Mouse (Mus musculus): ENCODE measurements around the gene Zfp773. TPM values are rescaled to one million over a fixed set of nuclear protein-coding genes. Genes with fewer than 3 reads are reported as not detected.

Gene Zfp773
- polyA plus RNA-seq, 1 experiment = 0.10 TPM

DNA sequence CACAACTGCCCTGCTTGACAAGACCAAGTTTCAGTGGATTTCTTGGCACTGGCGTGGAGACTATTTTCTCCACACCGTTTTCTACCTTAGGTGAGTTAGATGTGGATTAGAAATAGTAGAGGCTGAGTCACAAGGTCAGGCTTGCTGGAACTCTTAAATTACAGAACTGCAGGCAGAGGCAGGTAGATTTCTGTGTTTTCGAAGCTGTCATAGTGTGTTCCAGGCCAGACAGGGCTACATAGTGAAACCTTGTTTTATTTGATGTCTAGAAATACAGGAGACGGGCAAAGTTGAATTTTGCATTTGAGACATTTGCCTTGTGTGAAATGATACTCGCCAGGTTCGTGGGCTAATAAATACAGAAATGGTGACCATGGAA, 15.0 kb downstream of the Zfp773 start:
- Histone ChIP-seq H3K36me3 (ENCODE audit: control insufficient read depth, insufficient read depth, low read length) (no peaks in the 10 kb centered on the region), H3K4me3 (ENCODE audit: control insufficient read depth, low read depth, low read length) (peak overlapping the region; percentile 87), H3K27me3 (ENCODE audit: control insufficient read depth, insufficient read depth, low read length) (no peaks in the 10 kb centered on the region), H3K4me1 (ENCODE audit: control insufficient read depth, insufficient read depth, low read length) (peaks cover 5% of the 10 kb centered on the region), H3K27ac (ENCODE audit: control insufficient read depth, insufficient read depth, low read depth, low read length) (no peak overlapping the region)
- no peak for TF ChIP-seq POLR2A (IDR thresholded peaks at IDR 0.05; ENCODE audit: control insufficient read depth, low read depth, low read length)
- no peak for TF ChIP-seq CTCF (IDR thresholded peaks at IDR 0.05; ENCODE audit: control insufficient read depth, insufficient read depth, insufficient replicate concordance, low read depth, low read length)

DNA sequence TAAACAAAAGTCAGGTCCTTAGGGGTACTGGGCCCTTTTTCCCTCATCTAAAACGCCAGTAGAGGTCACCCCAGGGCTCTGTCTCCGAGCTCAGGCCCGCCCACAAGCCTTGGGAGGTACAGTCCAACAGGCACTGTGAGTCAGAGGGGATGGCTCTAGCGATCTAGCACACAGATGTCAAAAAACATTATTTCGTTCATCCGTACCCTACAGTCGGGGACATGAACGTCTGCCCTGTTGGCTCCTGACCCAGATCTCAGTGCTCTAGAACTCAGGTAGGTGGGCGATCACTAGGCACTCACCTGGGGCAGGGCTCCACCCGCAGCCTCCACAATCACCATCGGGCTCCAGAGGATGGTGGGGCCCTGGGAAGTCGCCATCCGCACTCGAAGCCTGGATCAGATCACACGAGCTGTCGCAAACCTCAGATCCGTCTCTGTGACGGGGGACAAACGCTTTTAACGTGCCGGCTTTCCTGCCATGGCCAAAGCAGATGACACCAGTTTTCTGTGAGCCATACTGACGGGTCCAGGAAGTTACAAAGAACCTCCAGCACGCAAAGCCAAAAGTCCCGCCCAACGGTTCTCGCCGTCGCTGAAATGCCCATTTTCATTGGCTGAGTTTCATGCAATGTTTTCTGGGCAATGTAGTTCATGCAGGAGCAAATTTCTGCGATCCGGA, 15.5 kb downstream of the Zfp773 start, which contains the start of gene Zfp954:
Gene Zfp954, minus strand, starts transcription at position 568 of the 681 bp plus-strand sequence.
- Histone ChIP-seq H3K27me3 (ENCODE audit: control insufficient read depth, insufficient read depth, low read length) (no peaks in the 10 kb centered on the region), H3K4me3 (ENCODE audit: control insufficient read depth, low read depth, low read length) (peak within 1 kb of the TSS; percentile 87), H3K4me1 (ENCODE audit: control insufficient read depth, insufficient read depth, low read length) (peaks cover 5% of the 10 kb centered on the region), H3K27ac (ENCODE audit: control insufficient read depth, insufficient read depth, low read depth, low read length) (no peak within 1 kb of the TSS), H3K36me3 (ENCODE audit: control insufficient read depth, insufficient read depth, low read length) (no peaks in the 10 kb centered on the region)
- TF ChIP-seq POLR2A (IDR thresholded peaks at IDR 0.05; ENCODE audit: control insufficient read depth, low read depth, low read length) = peak; percentile 35; the same call in 1 of the 2 replicates
- no peak for TF ChIP-seq CTCF (IDR thresholded peaks at IDR 0.05; ENCODE audit: control insufficient read depth, insufficient read depth, insufficient replicate concordance, low read depth, low read length)

DNA sequence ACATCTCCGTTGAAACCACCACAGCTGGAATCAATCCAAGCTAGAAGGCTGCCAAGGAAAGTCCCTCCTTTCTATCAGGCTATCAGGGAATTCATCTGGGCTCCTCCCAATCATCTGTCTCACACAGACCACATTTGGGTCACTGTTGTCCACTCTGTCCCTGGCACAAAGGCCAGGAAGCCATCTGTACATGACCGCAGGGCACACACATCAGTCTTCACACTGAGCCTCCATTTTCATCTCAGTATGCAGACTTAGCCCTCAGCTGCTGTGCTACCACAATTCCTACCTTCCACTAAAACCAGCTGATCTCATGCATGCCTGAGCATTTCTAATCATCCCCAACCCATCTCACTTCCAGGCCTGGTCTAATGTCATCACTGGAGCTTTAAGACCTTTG, 18.1 kb downstream of the Zfp773 start:
- Histone ChIP-seq H3K4me1 (ENCODE audit: control insufficient read depth, insufficient read depth, low read length) (peaks cover 5% of the 10 kb centered on the region), H3K27me3 (ENCODE audit: control insufficient read depth, insufficient read depth, low read length) (no peaks in the 10 kb centered on the region), H3K36me3 (ENCODE audit: control insufficient read depth, insufficient read depth, low read length) (no peaks in the 10 kb centered on the region), H3K27ac (ENCODE audit: control insufficient read depth, insufficient read depth, low read depth, low read length) (no peak overlapping the region), H3K4me3 (ENCODE audit: control insufficient read depth, low read depth, low read length) (no peak overlapping the region)
- TF ChIP-seq POLR2A (IDR thresholded peaks at IDR 0.05; ENCODE audit: control insufficient read depth, low read depth, low read length) = no peak
- TF ChIP-seq CTCF (IDR thresholded peaks at IDR 0.05; ENCODE audit: control insufficient read depth, insufficient read depth, insufficient replicate concordance, low read depth, low read length) = no peak

DNA sequence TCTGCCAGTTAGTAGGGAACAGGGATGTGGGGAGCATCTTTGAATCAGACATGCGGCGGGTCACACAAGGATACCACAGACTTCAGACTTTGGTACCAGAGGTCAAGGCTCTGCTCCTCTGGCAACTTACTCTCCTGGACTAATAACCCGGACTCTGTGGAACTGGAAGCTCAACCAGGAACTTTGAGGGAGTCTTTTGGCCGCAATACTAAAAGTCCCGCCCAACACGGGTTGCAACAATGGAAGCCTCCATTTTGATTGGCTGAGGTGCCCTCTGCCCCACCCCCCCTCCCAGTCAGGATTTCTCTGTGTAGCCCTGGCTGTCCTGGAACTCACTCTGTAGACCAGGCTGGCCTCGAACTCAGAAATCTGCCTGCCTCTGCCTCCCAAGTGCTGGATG, 28.1 kb downstream of the Zfp773 start:
- Histone ChIP-seq H3K4me1 (ENCODE audit: control insufficient read depth, insufficient read depth, low read length) (peaks cover 2% of the 10 kb centered on the region; the same call in 1 of the 2 replicates), H3K27ac (ENCODE audit: control insufficient read depth, insufficient read depth, low read depth, low read length) (no peak overlapping the region), H3K36me3 (ENCODE audit: control insufficient read depth, insufficient read depth, low read length) (no peaks in the 10 kb centered on the region), H3K4me3 (ENCODE audit: control insufficient read depth, low read depth, low read length) (peak overlapping the region; percentile 76), H3K27me3 (ENCODE audit: control insufficient read depth, insufficient read depth, low read length) (no peaks in the 10 kb centered on the region)
- TF ChIP-seq CTCF (IDR thresholded peaks at IDR 0.05; ENCODE audit: control insufficient read depth, insufficient read depth, insufficient replicate concordance, low read depth, low read length) = no peak
- TF ChIP-seq POLR2A (IDR thresholded peaks at IDR 0.05; ENCODE audit: control insufficient read depth, low read depth, low read length) = no peak

Other genes starting within 250 kb of the Zfp773 start
- gene Aurkc, start 141.5 kb downstream of the Zfp773 start, polyA plus RNA-seq (2012; rRNA removed) = 12.8 and 14.7 TPM in 2 replicates
- 1.4 TPM in 2 replicates for gene Zfp954, start 15.3 kb downstream of the Zfp773 start, polyA plus RNA-seq (2012; rRNA removed)
- gene Zfp418, start 34.6 kb upstream of the Zfp773 start, polyA plus RNA-seq (2012; rRNA removed) = 0.06 and 0.15 TPM in 2 replicates
- gene Zfp772, start 73.2 kb upstream of the Zfp773 start, polyA plus RNA-seq (2012; rRNA removed) = 0.75 and 1.2 TPM in 2 replicates
- gene Vmn2r29, start 110.6 kb upstream of the Zfp773 start, polyA plus RNA-seq (2012; rRNA removed) = 0.85 and 1.0 TPM in 2 replicates
- 1.8 TPM in 2 replicates for gene Gm45844, start 141.5 kb upstream of the Zfp773 start, polyA plus RNA-seq (2012; rRNA removed)
- 23.8 and 24.6 TPM in 2 replicates for gene Clcn4, start 164.1 kb upstream of the Zfp773 start, polyA plus RNA-seq (2012; rRNA removed)
- gene Vmn2r30, start 200.9 kb upstream of the Zfp773 start, polyA plus RNA-seq (2012; rRNA removed) = not detected in 2 replicates
- not detected in 2 replicates for gene Gm45783, start 237.8 kb upstream of the Zfp773 start, polyA plus RNA-seq (2012; rRNA removed)